Mouse (Mus musculus) testis, adult 2 months (tissue): ENCODE measurements around the gene Shank3.

Experiments
- CTCF ChIP-seq: fragments of 200-500 bp; IDR thresholded peaks from 2 replicates; pipeline ENCODE4 v1.5.1; 2012; ENCODE audit warnings: low read depth, mild to moderate bottlenecking, inconsistent platforms, low read length, moderate library complexity; ENCODE audit not compliant: control insufficient read depth, insufficient read depth, insufficient replicate concordance
- POLR2A ChIP-seq: fragments of 200-500 bp; IDR thresholded peaks from 2 replicates; pipeline ENCODE4 v1.6.1; 2012; ENCODE audit warnings: low read depth, mild to moderate bottlenecking, inconsistent platforms, low read length, moderate library complexity; ENCODE audit not compliant: control insufficient read depth

- TF ChIP-seq CTCF, result no peak
- TF ChIP-seq POLR2A, result no peak
These were observed 22.5 kb downstream of the Shank3 start for GRCm38 (mm10) chr15:89521951-89522350.
